Mouse (Mus musculus) midbrain, embryonic 14.5 days (tissue): ENCODE results near the gene Pitpnc1. TPM values are rescaled to one million over a fixed set of nuclear protein-coding genes. Genes with fewer than 3 reads are reported as not detected.
"Not testable (repeated sequence)": the region's sequence is repeated elsewhere in the genome, so short reads cannot be mapped to it uniquely, and the experiment has no call there.

Experiments used
- ATAC-seq: fragments of 200-750 bp; cut with Nextera tagmentation; 2 replicates; pipeline ENCODE4 v1.8.0; 2017; ENCODE audit warnings: moderate number of reproducible peaks, moderate library complexity; ENCODE audit not compliant: low FRiP score, low TSS enrichment
- DNase-seq: peaks from one replicate; pipeline ENCODE4 v3.0.0-alpha.2; 2015
- H3K27ac ChIP-seq: fragments of 300-500 bp; sonication (generic); replicated peaks from 2 replicates; pipeline ENCODE4 v1.5.1; 2014; ENCODE audit warnings: mild to moderate bottlenecking, low read depth, low read length, moderate library complexity
- H3K27me3 ChIP-seq: fragments of 300-500 bp; sonication (generic); 2 replicates; pipeline ENCODE4 v1.6.1; 2014; ENCODE audit warnings: low read length, control low read depth, mixed read lengths; ENCODE audit not compliant: control insufficient read depth, insufficient read depth
- H3K36me3 ChIP-seq: fragments of 300-500 bp; sonication (generic); 2 replicates; pipeline ENCODE4 v1.6.1; 2014; ENCODE audit warnings: low read length, control low read depth; ENCODE audit not compliant: control insufficient read depth, insufficient read depth
- H3K4me1 ChIP-seq: fragments of 300-500 bp; sonication (generic); 2 replicates; pipeline ENCODE4 v1.6.1; 2014; ENCODE audit warnings: mild to moderate bottlenecking, antibody characterized with exemption, low read length, control low read depth; ENCODE audit not compliant: control insufficient read depth, insufficient read depth
- H3K4me2 ChIP-seq: fragments of 300-500 bp; sonication (generic); 2 replicates; pipeline ENCODE4 v1.6.1; 2014; ENCODE audit warnings: mild to moderate bottlenecking, low read length, moderate library complexity
- H3K4me3 ChIP-seq: fragments of 300-500 bp; sonication (generic); replicated peaks from 2 replicates; pipeline ENCODE4 v1.5.1; 2014; ENCODE audit warnings: low read depth, low read length
- H3K9ac ChIP-seq: fragments of 300-500 bp; sonication (generic); replicated peaks from 2 replicates; pipeline ENCODE4 v1.6.1; 2014; ENCODE audit warnings: mild to moderate bottlenecking, low read length, moderate library complexity
- H3K9me3 ChIP-seq: fragments of 300-500 bp; sonication (generic); 2 replicates; pipeline ENCODE4 v1.6.1; 2016; ENCODE audit warnings: low read length, control low read depth, mixed read lengths; ENCODE audit not compliant: control insufficient read depth
- WGBS: fragments of 180-500 bp; shearing (Covaris S2); extraction: QIAGEN DNeasy Blood & Tissue Kit; methylation state at CpG from one replicate; pipeline ENCODE4 v1.1.7; 2014; 5-methylcytosine and 5-hydroxymethylcytosine counted together
- polyA plus RNA-seq: library from polyadenylated mRNA; unstranded; fragments of >200 nt; fragmentation: Nextera tagmentation; extraction: Ambion mirVana; gene quantifications from 2 replicates; pipeline ENCODE4 v1.2.1, GENCODE M21; 2014

The Pitpnc1 gene
- 32.8 and 42.1 TPM in 2 replicates for polyA plus RNA-seq

DNA sequence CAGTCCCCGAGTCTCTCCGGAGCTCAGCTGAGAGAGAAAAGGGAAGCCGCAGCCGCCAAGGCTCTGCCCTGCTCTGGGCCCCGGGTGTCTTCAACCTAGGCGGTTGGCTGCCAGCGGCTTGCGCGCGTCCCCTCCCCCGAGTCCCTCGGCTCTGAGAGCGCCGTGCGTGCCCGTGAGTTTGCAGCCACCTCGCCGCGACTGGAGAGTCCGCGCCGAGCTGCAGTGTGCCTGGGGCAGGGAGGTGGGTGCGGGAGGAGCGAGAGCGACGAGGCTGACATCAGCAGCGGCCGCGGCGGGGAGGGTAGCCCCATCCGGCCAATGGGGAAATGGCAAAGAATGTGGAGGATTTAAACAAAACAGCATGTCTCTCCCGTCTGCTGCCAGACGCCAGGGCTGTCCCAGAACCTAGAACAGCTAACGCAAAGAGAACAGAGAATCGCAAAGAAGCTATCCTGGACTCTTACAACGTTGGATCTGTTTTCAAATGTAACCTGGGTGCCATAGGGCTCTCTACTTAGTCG, at the start of gene Pitpnc1:
TSS of gene Pitpnc1 (minus strand) at position 179 of the 521 bp plus-strand sequence.
- ATAC-seq (peak; percentile 87), DNase-seq (peak; percentile 94)
- peak within 1 kb of the TSS; percentile 83 for H3K9ac ChIP-seq
- H3K9me3 ChIP-seq, result no peaks in the 10 kb centered on the region
- H3K4me3 ChIP-seq, result peak within 1 kb of the TSS; percentile 90
- peak within 1 kb of the TSS; percentile 89 for H3K27ac ChIP-seq
- no peaks in the 10 kb centered on the region for H3K27me3 ChIP-seq
- H3K4me1 ChIP-seq, result peaks cover 12% of the 10 kb centered on the region
- under 1% methylated on average over 37 of the region's 37 CpGs for WGBS
- H3K36me3 ChIP-seq, result no peaks in the 10 kb centered on the region
- peak within 1 kb of the TSS; percentile 77 for H3K4me2 ChIP-seq

DNA sequence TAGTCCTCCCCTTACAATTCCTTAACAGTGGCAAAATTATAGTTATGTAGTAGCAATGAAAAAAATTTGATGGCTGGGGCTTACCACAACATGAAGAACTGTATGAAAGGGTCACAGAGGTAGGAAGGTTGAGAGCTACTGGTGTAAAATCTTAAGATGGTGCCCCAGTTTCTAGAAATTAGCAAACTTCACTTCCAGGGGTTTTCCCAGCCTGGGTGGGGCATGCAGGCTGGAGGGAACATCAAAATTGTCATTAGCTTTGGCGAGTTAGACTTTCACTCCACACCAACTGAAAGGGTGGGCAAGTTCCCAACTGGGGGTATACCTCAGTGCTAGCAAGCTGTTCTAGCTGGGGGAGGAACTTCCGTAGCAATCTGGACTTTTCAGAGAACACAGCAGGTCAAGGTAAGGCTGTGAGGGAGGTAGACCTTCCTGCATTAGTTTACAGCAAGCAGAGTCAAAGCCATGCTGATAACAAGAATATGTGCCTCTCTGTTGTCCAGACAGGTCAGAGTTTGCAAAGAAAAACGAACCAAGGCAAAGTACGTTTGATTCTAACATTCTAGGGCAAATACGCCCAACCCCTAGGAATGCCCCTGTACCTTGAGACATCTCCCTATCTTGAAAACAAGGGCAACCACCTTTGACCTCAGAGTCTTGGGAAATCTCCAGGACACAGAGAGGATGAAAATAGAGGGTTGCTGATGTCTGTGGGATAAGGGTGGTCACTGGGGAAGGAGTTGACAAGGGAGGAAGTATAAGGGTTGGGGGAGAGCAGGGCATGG, 48.3 kb upstream of the Pitpnc1 start:
- ATAC-seq (no peak), DNase-seq (no peak)
- Histone ChIP-seq H3K4me2 (no peak overlapping the region), H3K4me3 (no peak overlapping the region), H3K9ac (no peak overlapping the region), H3K27ac (no peak overlapping the region), H3K9me3 (no peaks in the 10 kb centered on the region), H3K36me3 (no peaks in the 10 kb centered on the region), H3K27me3 (no peaks in the 10 kb centered on the region), H3K4me1 (no peaks in the 10 kb centered on the region)
- WGBS, result 89% methylated on average over 5 of the region's 5 CpGs

DNA sequence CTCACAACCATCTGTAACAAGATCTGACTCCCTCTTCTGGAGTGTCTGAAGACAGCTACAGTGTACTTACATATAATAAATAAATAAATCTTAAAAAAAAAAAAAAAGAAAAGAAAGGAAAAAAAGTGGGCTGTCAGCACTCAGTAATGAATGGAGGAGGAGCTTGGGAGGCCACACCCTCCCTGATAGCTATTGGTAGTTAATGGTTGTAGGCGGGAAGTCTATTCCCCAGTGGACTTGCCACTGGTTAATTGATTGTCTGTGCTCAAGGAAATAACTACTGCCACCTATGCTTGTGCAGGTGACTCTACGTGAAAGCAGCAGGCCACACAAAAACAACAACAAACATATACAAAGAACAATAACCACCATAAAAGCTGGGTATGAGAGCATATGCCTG, 45.9 kb upstream of the Pitpnc1 start:
- Histone ChIP-seq H3K27ac (no peak overlapping the region), H3K9me3 (no peaks in the 10 kb centered on the region), H3K9ac (no peak overlapping the region), H3K4me2 (no peak overlapping the region), H3K4me1 (no peaks in the 10 kb centered on the region), H3K36me3 (no peaks in the 10 kb centered on the region), H3K4me3 (no peak overlapping the region), H3K27me3 (no peaks in the 10 kb centered on the region)
- ATAC-seq, result no peak
- DNase-seq, result no peak
- WGBS, result 96% methylated on average over 2 of the region's 2 CpGs

DNA sequence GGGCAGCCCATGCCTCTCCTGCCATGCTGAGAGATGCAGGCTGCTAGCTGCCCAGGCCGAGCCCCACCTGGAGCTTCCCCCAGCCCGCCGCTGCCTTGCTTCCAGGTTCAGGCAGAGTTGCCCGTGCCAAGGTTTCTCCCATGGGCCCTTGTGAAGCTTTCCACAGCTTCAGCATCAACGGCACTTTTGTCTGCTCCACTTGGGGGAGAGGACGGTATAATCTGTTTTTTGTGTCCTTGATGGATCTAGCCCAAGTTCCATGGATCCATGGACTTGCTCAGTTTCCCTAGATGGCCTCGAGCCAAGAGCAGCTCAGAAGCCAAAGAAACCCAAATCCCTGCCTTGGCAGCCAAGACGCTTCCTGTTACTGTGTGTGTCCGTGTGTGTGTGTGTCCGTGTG, 42.5 kb upstream of the Pitpnc1 start:
- ATAC-seq, result no peak
- H3K36me3 ChIP-seq, result no peaks in the 10 kb centered on the region
- H3K9me3 ChIP-seq, result no peaks in the 10 kb centered on the region
- no peak overlapping the region for H3K27ac ChIP-seq
- WGBS, result 78% methylated on average over 10 of the region's 10 CpGs
- H3K9ac ChIP-seq, result no peak overlapping the region
- H3K4me2 ChIP-seq, result no peak overlapping the region
- 0 out of 2 replicates have a peak, but pooled peaks cover 4% of the 10 kb centered on the region for H3K27me3 ChIP-seq
- H3K4me1 ChIP-seq, result peaks cover 9% of the 10 kb centered on the region
- DNase-seq, result peak; percentile 67
- H3K4me3 ChIP-seq, result no peak overlapping the region

DNA sequence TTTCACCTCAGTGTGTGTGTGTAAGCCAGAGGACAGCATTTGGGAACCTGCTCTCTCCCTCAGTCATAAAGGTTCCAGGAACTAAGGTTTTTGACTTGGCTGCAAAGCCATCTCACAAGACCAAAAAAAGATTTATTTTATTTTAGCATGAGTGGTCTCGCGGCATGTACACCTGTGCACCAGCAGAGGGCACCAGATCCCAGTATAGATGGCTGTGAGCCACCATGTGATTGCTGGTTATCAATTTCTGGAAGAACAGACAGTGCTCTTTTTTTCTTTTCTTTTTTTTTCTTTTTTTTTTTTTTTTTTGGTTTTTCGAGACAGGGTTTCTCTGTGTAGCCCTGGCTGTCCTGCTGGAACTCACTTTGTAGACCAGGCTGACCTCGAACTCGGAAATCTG, 41.5 kb upstream of the Pitpnc1 start:
- not testable (repeated sequence) for H3K4me3 ChIP-seq, H3K27ac ChIP-seq, H3K36me3 ChIP-seq, H3K4me1 ChIP-seq, H3K4me2 ChIP-seq, H3K27me3 ChIP-seq, H3K9ac ChIP-seq, ATAC-seq, H3K9me3 ChIP-seq
- 54% methylated on average over 5 of the region's 5 CpGs for WGBS
- peak; percentile 89 for DNase-seq

DNA sequence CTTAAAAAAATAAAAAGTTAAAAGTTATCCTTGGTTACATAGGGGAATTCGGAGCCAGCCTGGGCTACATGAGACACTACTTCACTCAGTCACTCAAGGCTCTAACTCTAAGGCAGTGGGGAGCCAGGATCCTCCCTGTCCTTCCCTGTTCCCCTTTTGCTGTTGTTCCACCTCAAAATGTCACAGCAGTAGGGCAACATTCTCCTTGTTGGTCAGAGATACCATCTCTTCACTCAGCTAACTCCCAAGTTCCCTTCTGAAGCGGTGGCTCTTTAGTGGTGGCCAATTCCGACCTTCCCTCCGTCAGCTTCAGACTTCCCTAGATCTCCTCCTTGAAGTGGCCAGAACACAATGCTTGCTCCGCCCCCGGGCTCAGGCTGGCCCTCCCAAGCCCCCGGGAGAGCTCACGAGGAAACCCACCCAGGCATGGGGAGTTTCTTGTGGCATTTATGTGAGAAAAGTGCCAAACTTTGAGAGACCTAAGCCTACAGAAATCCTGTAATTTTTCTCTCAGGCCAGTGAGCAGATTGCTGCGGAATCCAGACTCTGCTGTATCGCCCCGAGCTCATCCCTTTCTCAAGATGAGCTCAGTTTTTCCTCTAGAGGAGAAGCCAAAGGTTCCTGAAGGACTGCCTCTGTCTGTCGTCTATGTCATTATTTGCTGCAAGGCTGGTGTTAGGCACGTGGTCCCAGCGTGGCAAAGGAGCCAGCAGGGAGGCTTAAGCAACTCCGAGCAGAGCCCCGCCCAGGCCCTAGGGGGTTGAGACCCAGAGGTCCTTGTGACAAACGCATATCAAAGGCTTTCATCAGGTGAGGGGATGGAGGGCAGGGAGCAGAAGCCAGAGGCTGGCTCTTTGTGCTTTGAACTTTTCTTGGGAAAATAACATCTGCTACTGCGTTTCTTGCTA, 40.1 kb upstream of the Pitpnc1 start:
- no peak for ATAC-seq
- no peak overlapping the region for H3K4me3 ChIP-seq
- peak; percentile 40 for DNase-seq
- 5% methylated on average over 18 of the region's 18 CpGs for WGBS
- H3K27ac ChIP-seq, result no peak overlapping the region
- no peaks in the 10 kb centered on the region for H3K9me3 ChIP-seq
- H3K9ac ChIP-seq, result no peak overlapping the region; the same call in 1 of the 2 replicates
- peak overlapping the region; percentile 32 for H3K4me2 ChIP-seq
- H3K27me3 ChIP-seq, result 0 out of 2 replicates have a peak, but pooled peaks cover 4% of the 10 kb centered on the region
- H3K4me1 ChIP-seq, result peaks cover 9% of the 10 kb centered on the region
- no peaks in the 10 kb centered on the region for H3K36me3 ChIP-seq

DNA sequence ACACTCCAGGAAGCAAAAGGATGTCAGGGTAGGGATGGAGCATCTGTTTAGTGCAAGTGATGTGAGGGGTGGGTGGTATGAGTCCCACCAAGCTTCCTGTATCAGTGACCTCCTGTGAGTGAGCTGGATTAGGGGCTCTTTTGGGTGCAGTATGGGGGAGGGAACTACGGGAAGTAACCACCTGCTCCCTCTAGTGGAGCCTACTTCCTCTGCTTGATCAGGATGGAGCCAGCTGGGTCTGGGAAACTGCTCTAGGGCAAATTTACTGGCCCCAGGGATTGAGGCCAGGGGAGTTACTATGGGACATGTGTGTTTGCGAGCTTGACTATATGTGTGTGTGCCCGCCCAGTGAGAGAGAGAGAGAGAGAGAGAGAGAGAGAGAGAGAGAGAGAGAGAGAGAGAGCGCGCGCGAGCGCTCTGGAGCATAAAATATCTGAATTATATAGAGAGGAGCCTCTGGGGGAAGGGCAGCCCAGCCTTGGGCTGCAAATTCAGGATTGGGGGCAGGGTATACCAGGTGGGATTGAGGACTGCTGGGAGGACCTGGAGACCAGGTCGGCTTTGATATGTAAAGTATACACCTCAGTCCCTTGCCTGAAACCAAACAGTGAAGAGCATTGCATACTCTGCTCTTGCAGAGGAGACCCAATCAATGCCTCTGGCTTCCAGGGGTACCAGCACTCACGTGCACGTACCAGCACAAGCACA, 39.3 kb upstream of the Pitpnc1 start:
- no peak overlapping the region for H3K4me3 ChIP-seq
- DNase-seq (peak; percentile 66), ATAC-seq (no peak; the same call in 1 of the 2 replicates)
- no peaks in the 10 kb centered on the region for H3K36me3 ChIP-seq
- H3K4me2 ChIP-seq, result 0 out of 2 replicates have a peak overlapping the region, but pooled peaks have one; percentile 7
- H3K4me1 ChIP-seq, result peaks cover 9% of the 10 kb centered on the region
- no peaks in the 10 kb centered on the region for H3K9me3 ChIP-seq
- WGBS, result 18% methylated on average over 11 of the region's 11 CpGs
- no peak overlapping the region for H3K27ac ChIP-seq
- no peak overlapping the region for H3K9ac ChIP-seq
- H3K27me3 ChIP-seq, result 0 out of 2 replicates have a peak, but pooled peaks cover 4% of the 10 kb centered on the region

DNA sequence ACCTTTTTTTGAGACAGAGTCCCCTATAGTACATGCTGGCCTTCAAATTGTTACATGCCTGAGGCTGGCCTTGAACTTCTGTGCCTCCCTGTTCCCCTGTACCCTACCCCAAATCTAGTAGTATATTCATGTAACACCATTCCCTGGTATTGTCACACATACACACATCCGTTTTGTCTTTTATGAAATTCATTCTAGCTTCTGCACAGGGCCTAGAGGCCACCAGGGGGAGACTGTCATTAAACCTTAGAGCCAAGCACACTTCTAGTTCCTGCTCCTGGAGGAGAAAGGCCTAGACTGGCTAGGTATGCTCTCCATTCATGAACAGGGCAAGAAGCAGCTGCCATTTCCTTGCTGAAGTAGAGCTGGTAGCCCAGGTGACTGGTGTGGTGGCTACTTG, 35.8 kb upstream of the Pitpnc1 start:
- Histone ChIP-seq H3K36me3 (0 out of 2 replicates have a peak, but pooled peaks cover under 1% of the 10 kb centered on the region), H3K9ac (no peak overlapping the region), H3K4me2 (no peak overlapping the region), H3K4me1 (peaks cover 9% of the 10 kb centered on the region), H3K9me3 (no peaks in the 10 kb centered on the region), H3K27ac (no peak overlapping the region), H3K4me3 (no peak overlapping the region), H3K27me3 (0 out of 2 replicates have a peak, but pooled peaks cover 4% of the 10 kb centered on the region)
- ATAC-seq (no peak), DNase-seq (peak; percentile 41)
- 74% methylated on average over 1 of the region's 1 CpGs for WGBS
